Mouse (Mus musculus): ENCODE measurements around the gene Ak5.

The Ak5 gene

GRCm38 (mm10) chr3:152568455-152569241 lies 99.5 kb downstream of the Ak5 start:
- DNase-seq (ENCODE audit: low read depth, low spot score): peak; percentile 54

GRCm38 (mm10) chr3:152564516-152565113 lies 103.5 kb downstream of the Ak5 start:
- DNase-seq (ENCODE audit: low read depth, low spot score): no peak

GRCm38 (mm10) chr3:152563833-152564232 lies 104.3 kb downstream of the Ak5 start:
- DNase-seq (ENCODE audit: low read depth, low spot score): no peak

GRCm38 (mm10) chr3:152561708-152562107 lies 106.5 kb downstream of the Ak5 start:
- no peak for DNase-seq (ENCODE audit: low read depth, low spot score)

GRCm38 (mm10) chr3:152559295-152559694 lies 108.9 kb downstream of the Ak5 start:
- DNase-seq (ENCODE audit: low read depth, low spot score): no peak

- no peak for DNase-seq (ENCODE audit: low read depth, low spot score)
Observed at GRCm38 (mm10) chr3:152558106-152558505, 110.1 kb downstream of the Ak5 start.

GRCm38 (mm10) chr3:152557659-152558058 lies 110.5 kb downstream of the Ak5 start:
- peak; percentile 86 for DNase-seq (ENCODE audit: low read depth, low spot score)

GRCm38 (mm10) chr3:152556919-152557318 lies 111.2 kb downstream of the Ak5 start:
- peak; percentile 71 for DNase-seq (ENCODE audit: low read depth, low spot score)

GRCm38 (mm10) chr3:152556435-152556834 lies 111.7 kb downstream of the Ak5 start:
- peak; percentile 11 for DNase-seq (ENCODE audit: low read depth, low spot score)

- no peak for DNase-seq (ENCODE audit: low read depth, low spot score)
Observed at GRCm38 (mm10) chr3:152555216-152555615, 112.9 kb downstream of the Ak5 start.

- no peak for DNase-seq (ENCODE audit: low read depth, low spot score)
Observed at GRCm38 (mm10) chr3:152554366-152554765, 113.8 kb downstream of the Ak5 start.

GRCm38 (mm10) chr3:152552641-152553040 lies 115.5 kb downstream of the Ak5 start:
- DNase-seq (ENCODE audit: low read depth, low spot score): no peak

GRCm38 (mm10) chr3:152550528-152551115 lies 117.5 kb downstream of the Ak5 start:
- DNase-seq (ENCODE audit: low read depth, low spot score): peak; percentile 57

- DNase-seq (ENCODE audit: low read depth, low spot score): no peak
Observed at GRCm38 (mm10) chr3:152550031-152550430, 118.1 kb downstream of the Ak5 start.

- DNase-seq (ENCODE audit: low read depth, low spot score): no peak
Observed at GRCm38 (mm10) chr3:152544921-152545320, 123.2 kb downstream of the Ak5 start.

GRCm38 (mm10) chr3:152542298-152542697 lies 125.9 kb downstream of the Ak5 start:
- DNase-seq (ENCODE audit: low read depth, low spot score): no peak

GRCm38 (mm10) chr3:152530344-152530743 lies 137.8 kb downstream of the Ak5 start:
- no peak for DNase-seq (ENCODE audit: low read depth, low spot score)

- DNase-seq (ENCODE audit: low read depth, low spot score): no peak
Observed at GRCm38 (mm10) chr3:152529058-152529972, 138.8 kb downstream of the Ak5 start.

- DNase-seq (ENCODE audit: low read depth, low spot score): no peak
Observed at GRCm38 (mm10) chr3:152526721-152527120, 141.4 kb downstream of the Ak5 start.

- no peak for DNase-seq (ENCODE audit: low read depth, low spot score)
Observed at GRCm38 (mm10) chr3:152523315-152523638, 144.9 kb downstream of the Ak5 start.

GRCm38 (mm10) chr3:152522634-152523314 lies 145.4 kb downstream of the Ak5 start:
- no peak for DNase-seq (ENCODE audit: low read depth, low spot score)
